Mouse (Mus musculus) heart, postnatal 0 days (tissue): Measurements from ENCODE around the gene Enox1. TPM values are rescaled to one million over a fixed set of nuclear protein-coding genes. Genes with fewer than 3 reads are reported as not detected.

Experiments used
- ATAC-seq: fragments of 200-750 bp; cut with Nextera tagmentation; 2 replicates; pipeline ENCODE4 v1.8.0; 2017; ENCODE audit warnings: low read depth, moderate number of reproducible peaks, moderate library complexity; ENCODE audit not compliant: insufficient read depth
- DNase-seq: peaks from one replicate; pipeline ENCODE4 v3.0.0-alpha.2; 2016; ENCODE audit warnings: low spot score
- H3K27ac ChIP-seq: fragments of 300-500 bp; sonication (generic); 2 replicates; pipeline ENCODE4 v1.5.1; 2014; ENCODE audit warnings: low read depth, mild to moderate bottlenecking
- H3K27me3 ChIP-seq: fragments of 300-500 bp; sonication (generic); 2 replicates; pipeline ENCODE4 v1.6.1; 2014; ENCODE audit warnings: low read length, mixed read lengths; ENCODE audit not compliant: control insufficient read depth, insufficient read depth
- H3K36me3 ChIP-seq: fragments of 300-500 bp; sonication (generic); replicated peaks from 2 replicates; pipeline ENCODE4 v1.6.1; 2014; ENCODE audit warnings: low read length, mixed read lengths; ENCODE audit not compliant: control insufficient read depth, insufficient read depth
- H3K4me1 ChIP-seq: fragments of 300-500 bp; sonication (generic); 2 replicates; pipeline ENCODE4 v1.6.1; 2014; ENCODE audit warnings: antibody characterized with exemption; ENCODE audit not compliant: control insufficient read depth, insufficient read depth
- H3K4me2 ChIP-seq: fragments of 300-500 bp; sonication (generic); 2 replicates; pipeline ENCODE4 v1.6.1; 2014; ENCODE audit warnings: low read depth, mild to moderate bottlenecking, low read length, moderate library complexity
- H3K4me3 ChIP-seq: fragments of 300-500 bp; sonication (generic); 2 replicates; pipeline ENCODE4 v1.5.1; 2014; ENCODE audit warnings: low read depth, low read length
- H3K9ac ChIP-seq: fragments of 300-500 bp; sonication (generic); replicated peaks from 2 replicates; pipeline ENCODE4 v1.6.1; 2014; ENCODE audit warnings: low read depth, low read length, mixed read lengths
- H3K9me3 ChIP-seq: fragments of 300-500 bp; sonication (generic); replicated peaks from 2 replicates; pipeline ENCODE4 v1.6.1; 2016; ENCODE audit warnings: low read length; ENCODE audit not compliant: control insufficient read depth
- CTCF ChIP-seq: IDR thresholded peaks from 2 replicates; pipeline ENCODE4 v1.5.1; 2016; ENCODE audit warnings: antibody characterized with exemption, control low read depth, low read depth
- EP300 ChIP-seq: IDR thresholded peaks from 2 replicates; pipeline ENCODE4 v1.6.1; 2016; ENCODE audit warnings: antibody characterized with exemption, low read depth
- WGBS: fragments of 180-500 bp; shearing (Covaris S2); extraction: QIAGEN DNeasy Blood & Tissue Kit; methylation state at CpG from one replicate; pipeline ENCODE4 v1.1.7; 2014; 5-methylcytosine and 5-hydroxymethylcytosine counted together
- polyA plus RNA-seq: library from polyadenylated mRNA; unstranded; fragments of >200 nt; fragmentation: Nextera tagmentation; extraction: Ambion mirVana; gene quantifications from 2 replicates; pipeline ENCODE4 v1.2.1, GENCODE M21; 2015
- total RNA-seq: library from RNA; depleted of rRNA; stranded (reverse); fragments of >200 nt; gene quantifications from 2 replicates; pipeline ENCODE4 v1.2.3, GENCODE M21; 2014; ENCODE audit warnings: low replicate concordance

Enox1 gene
- total and polyA plus RNA-seq, 2 experiments from 2014 or later, result 0.83 to 2.6 TPM

DNA sequence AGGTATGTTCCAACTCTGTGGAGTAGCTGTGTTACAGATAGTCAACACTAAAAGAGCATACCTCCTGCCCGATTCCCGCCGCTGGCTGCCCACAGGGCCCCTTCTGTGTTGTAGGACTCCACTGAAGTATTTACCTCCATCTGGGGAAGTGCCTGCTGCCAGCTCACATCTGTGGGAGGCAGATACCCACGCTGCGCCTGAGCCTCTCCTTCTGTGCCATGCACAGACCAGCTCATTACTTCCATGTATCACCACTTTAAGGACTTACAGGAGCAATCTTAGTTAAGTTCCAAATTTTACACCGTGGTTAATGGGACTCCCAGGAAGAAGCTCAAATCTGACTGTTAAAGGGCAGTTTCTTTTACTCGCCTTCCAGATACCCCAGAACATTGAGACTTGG lies 23.7 kb downstream of the Enox1 start:
- ATAC-seq (no peak), DNase-seq (no peak)
- Histone ChIP-seq H3K9ac (no peak overlapping the region), H3K4me2 (no peak overlapping the region), H3K36me3 (no peaks in the 10 kb centered on the region), H3K4me1 (no peaks in the 10 kb centered on the region), H3K4me3 (no peak overlapping the region), H3K27ac (no peak overlapping the region), H3K27me3 (no peaks in the 10 kb centered on the region), H3K9me3 (no peaks in the 10 kb centered on the region)
- 74% methylated on average over 7 of the region's 7 CpGs for WGBS
- TF ChIP-seq CTCF (no peak), EP300 (no peak)

DNA sequence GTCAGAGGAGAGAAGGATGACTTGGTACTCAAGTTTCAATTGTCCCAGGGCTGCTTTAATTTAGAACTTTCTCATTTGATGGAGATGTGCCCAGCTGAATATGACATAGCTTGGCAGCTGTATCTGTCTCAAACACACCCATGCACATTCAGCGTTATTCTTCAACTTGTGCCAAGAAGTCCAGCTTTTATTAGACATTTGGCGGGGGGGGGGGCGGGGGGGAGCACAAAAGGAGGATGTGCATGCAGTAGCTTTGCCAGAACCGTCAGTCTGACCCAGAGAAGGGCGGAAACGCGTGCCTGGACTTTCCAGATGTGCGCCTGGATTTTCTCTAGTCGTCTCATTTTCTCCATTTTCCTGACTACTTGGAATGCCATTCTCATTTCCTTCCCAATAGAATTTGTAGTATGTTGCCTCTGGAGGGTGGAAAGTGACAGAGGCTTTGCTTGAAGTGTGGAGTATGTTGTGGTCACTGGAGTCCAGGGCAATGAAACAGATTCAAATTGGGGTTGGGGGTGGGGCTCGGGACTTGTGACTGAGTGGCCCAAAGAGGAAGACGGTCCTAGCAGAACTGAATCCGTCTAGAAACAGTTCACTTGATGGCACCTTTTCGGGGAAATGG lies 24.3 kb downstream of the Enox1 start:
- H3K27ac ChIP-seq, result no peak overlapping the region
- peak; percentile 24; the same call in 1 of the 2 replicates for ATAC-seq
- peak; percentile 26 for DNase-seq
- WGBS, result 46% methylated on average over 13 of the region's 13 CpGs
- no peak overlapping the region for H3K9ac ChIP-seq
- no peaks in the 10 kb centered on the region for H3K36me3 ChIP-seq
- no peak overlapping the region for H3K4me3 ChIP-seq
- H3K4me1 ChIP-seq, result no peaks in the 10 kb centered on the region
- TF ChIP-seq EP300, result no peak
- TF ChIP-seq CTCF, result no peak
- H3K4me2 ChIP-seq, result no peak overlapping the region
- no peaks in the 10 kb centered on the region for H3K27me3 ChIP-seq
- H3K9me3 ChIP-seq, result no peaks in the 10 kb centered on the region

DNA sequence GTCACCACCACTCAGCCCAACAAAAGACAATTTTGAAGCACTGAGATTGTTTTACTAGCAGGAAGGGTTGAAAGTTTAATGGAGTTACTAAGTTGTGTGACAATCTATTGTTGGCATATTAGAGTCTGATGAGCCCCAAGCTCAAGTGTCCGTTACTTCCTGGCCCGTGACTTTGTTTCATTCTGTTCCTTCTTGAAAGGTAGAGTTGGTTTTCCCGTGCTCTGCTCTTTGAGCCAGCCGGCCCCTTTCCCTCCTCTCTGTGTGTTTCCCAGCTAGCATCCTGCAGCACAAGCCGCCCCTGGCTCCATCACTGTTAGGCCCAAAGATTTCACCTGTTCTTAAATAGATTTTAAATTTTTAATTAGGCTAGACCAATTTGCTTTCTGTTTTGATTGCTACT lies 26.9 kb downstream of the Enox1 start:
- Histone ChIP-seq H3K9me3 (no peaks in the 10 kb centered on the region), H3K27ac (no peak overlapping the region), H3K27me3 (no peaks in the 10 kb centered on the region), H3K9ac (no peak overlapping the region), H3K36me3 (no peaks in the 10 kb centered on the region), H3K4me2 (no peak overlapping the region), H3K4me3 (no peak overlapping the region), H3K4me1 (no peaks in the 10 kb centered on the region)
- no peak for ATAC-seq
- TF ChIP-seq CTCF (no peak), EP300 (no peak)
- 83% methylated on average over 5 of the region's 5 CpGs for WGBS
- no peak for DNase-seq

DNA sequence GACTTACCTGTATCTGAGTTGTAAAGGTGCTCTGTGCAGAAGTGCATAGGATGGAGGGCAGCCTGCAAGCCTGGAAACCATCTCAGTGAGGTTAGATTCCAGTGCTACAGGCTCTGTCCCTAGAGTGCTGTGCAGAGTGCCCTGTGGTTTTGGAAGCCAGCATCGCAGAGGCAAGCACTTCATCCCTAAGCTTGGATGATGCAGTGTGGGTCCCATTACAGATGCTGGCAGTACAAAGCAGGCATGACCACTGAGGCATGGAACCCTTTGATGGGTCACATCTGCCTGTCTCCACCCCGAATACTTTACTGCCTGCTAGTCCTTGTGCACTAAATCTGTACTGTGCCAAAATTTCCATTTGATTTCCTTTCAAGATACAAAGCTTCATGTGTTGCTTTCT lies 33.6 kb downstream of the Enox1 start:
- WGBS, result 72% methylated on average over 2 of the region's 2 CpGs
- Histone ChIP-seq H3K9me3 (no peaks in the 10 kb centered on the region), H3K27ac (no peak overlapping the region), H3K27me3 (no peaks in the 10 kb centered on the region), H3K4me1 (no peaks in the 10 kb centered on the region), H3K9ac (no peak overlapping the region), H3K4me2 (no peak overlapping the region), H3K4me3 (no peak overlapping the region), H3K36me3 (no peaks in the 10 kb centered on the region)
- ATAC-seq, result no peak
- DNase-seq, result no peak
- TF ChIP-seq EP300, result no peak
- TF ChIP-seq CTCF, result no peak

GRCm38 (mm10) chr14:77195314-77196020 lies 38.9 kb downstream of the Enox1 start:
- ATAC-seq (0 out of 2 replicates have a peak, but pooled peaks have one; percentile 47), DNase-seq (peak; percentile 52)
- 54% methylated on average over 18 of the region's 18 CpGs for WGBS
- no peak overlapping the region for H3K4me2 ChIP-seq
- no peak overlapping the region for H3K9ac ChIP-seq
- H3K4me1 ChIP-seq, result no peaks in the 10 kb centered on the region
- no peak overlapping the region for H3K27ac ChIP-seq
- no peaks in the 10 kb centered on the region for H3K36me3 ChIP-seq
- no peak overlapping the region for H3K4me3 ChIP-seq
- no peak for TF ChIP-seq CTCF
- TF ChIP-seq EP300, result no peak
- no peaks in the 10 kb centered on the region for H3K27me3 ChIP-seq
- no peaks in the 10 kb centered on the region for H3K9me3 ChIP-seq
